Mouse (Mus musculus) urinary bladder, postnatal 4 days (tissue): Measurements from ENCODE around the gene E330021D16Rik.
"Not testable (repeated sequence)": the region's sequence is repeated elsewhere in the genome, so short reads cannot be mapped to it uniquely, and the experiment has no call there.

Source experiments
- DNase-seq, 2 experiments: peaks; one replicate each; pipeline ENCODE4 v3.0.0; 2021 to 2022; ENCODE audit warnings: low spot score in 2 of 2

Gene E330021D16Rik

GRCm38 (mm10) chr6:136415133-136415775, at the start of gene E330021D16Rik:
Gene E330021D16Rik (minus strand): TSS chr6:136415569.
- no peak for DNase-seq

- no peak for DNase-seq
Measured at GRCm38 (mm10) chr6:136465021-136465420, 49.7 kb upstream of the E330021D16Rik start.

- no peak for DNase-seq
Measured at GRCm38 (mm10) chr6:136464121-136464621, 48.8 kb upstream of the E330021D16Rik start.

- DNase-seq, result no peak
Measured at GRCm38 (mm10) chr6:136463491-136463890, 48.1 kb upstream of the E330021D16Rik start.

GRCm38 (mm10) chr6:136459156-136459555, 43.8 kb upstream of the E330021D16Rik start:
- no peak for DNase-seq

GRCm38 (mm10) chr6:136456302-136456701, 40.9 kb upstream of the E330021D16Rik start:
- no peak for DNase-seq

GRCm38 (mm10) chr6:136455696-136456095, 40.3 kb upstream of the E330021D16Rik start:
- DNase-seq, result no peak

- DNase-seq, result no peak
Measured at GRCm38 (mm10) chr6:136452623-136453022, 37.3 kb upstream of the E330021D16Rik start.

- DNase-seq, result no peak
Measured at GRCm38 (mm10) chr6:136450863-136451262, 35.5 kb upstream of the E330021D16Rik start.

GRCm38 (mm10) chr6:136449930-136450329, 34.6 kb upstream of the E330021D16Rik start:
- DNase-seq, result no peak

GRCm38 (mm10) chr6:136449270-136449692, 33.9 kb upstream of the E330021D16Rik start:
- peak in 1 of 2 experiments; percentile 37 for DNase-seq

GRCm38 (mm10) chr6:136439205-136439604, 23.8 kb upstream of the E330021D16Rik start:
- DNase-seq, result not testable (repeated sequence)

GRCm38 (mm10) chr6:136436151-136436550, 20.8 kb upstream of the E330021D16Rik start:
- DNase-seq, result not testable (repeated sequence)

- no peak for DNase-seq
Measured at GRCm38 (mm10) chr6:136433573-136433972, 18.2 kb upstream of the E330021D16Rik start.

GRCm38 (mm10) chr6:136431896-136432248, 16.5 kb upstream of the E330021D16Rik start:
- DNase-seq, result no peak

GRCm38 (mm10) chr6:136431169-136431895, 16.0 kb upstream of the E330021D16Rik start:
- DNase-seq, result no peak

- no peak for DNase-seq
Measured at GRCm38 (mm10) chr6:136429441-136429840, 14.1 kb upstream of the E330021D16Rik start.

- no peak for DNase-seq
Measured at GRCm38 (mm10) chr6:136428412-136428811, 13.0 kb upstream of the E330021D16Rik start.

- peak in 1 of 2 experiments; percentile 43 for DNase-seq
Measured at GRCm38 (mm10) chr6:136427240-136427639, 11.9 kb upstream of the E330021D16Rik start.

GRCm38 (mm10) chr6:136425956-136426355, 10.6 kb upstream of the E330021D16Rik start:
- DNase-seq, result no peak

GRCm38 (mm10) chr6:136424166-136424565, 8.8 kb upstream of the E330021D16Rik start:
- DNase-seq, result no peak

- no peak for DNase-seq
Measured at GRCm38 (mm10) chr6:136423201-136423600, 7.8 kb upstream of the E330021D16Rik start.
